Mouse (Mus musculus) megakaryocyte-erythroid progenitor cell, adult 5 weeks (primary cell): ENCODE data around the gene Chd6. TPM values are rescaled to one million over a fixed set of nuclear protein-coding genes. Genes with fewer than 3 reads are reported as not detected.

Experiments
- polyA plus RNA-seq: library from polyadenylated mRNA; stranded (reverse); fragments of >175 nt; gene quantifications from 2 replicates; pipeline ENCODE4 v1.2.3, GENCODE M21; 2012

Chd6 gene
- polyA plus RNA-seq, result 4.1 and 12.4 TPM in 2 replicates

GRCm38 (mm10) chr2:161108933-161109371 is at the start of gene Chd6:
Gene Chd6, minus strand, starts transcription at chr2:161109075.

GRCm38 (mm10) chr2:160912231-160912671 is 196.6 kb downstream of the Chd6 start, which contains the start of gene Emilin3:
Gene Emilin3, minus strand, starts transcription at chr2:160912328.

Other genes starting within 250 kb of the Chd6 start
- gene Zhx3, start 236.1 kb downstream of the Chd6 start, polyA plus RNA-seq, result 0.93 and 1.8 TPM in 2 replicates
- gene Lpin3, start 228.4 kb downstream of the Chd6 start, polyA plus RNA-seq, result not detected in 2 replicates
- 0.08 TPM in 1 of 2 replicates, not detected in the other for gene Emilin3, start 196.7 kb downstream of the Chd6 start, polyA plus RNA-seq